Mouse (Mus musculus) thymus, adult 2 months (tissue): ENCODE measurements around the gene Synpo2. TPM values are rescaled to one million over a fixed set of nuclear protein-coding genes. Genes with fewer than 3 reads are reported as not detected.

ENCODE experiments used
- DNase-seq: peaks from one replicate; pipeline ENCODE4 v3.0.0; 2021
- H3K27ac ChIP-seq: fragments of 200-500 bp; 2 replicates; pipeline ENCODE4 v1.5.1; 2012; ENCODE audit warnings: low read length, control low read depth; ENCODE audit not compliant: control insufficient read depth, insufficient read depth
- H3K27me3 ChIP-seq: fragments of 200-500 bp; 2 replicates; pipeline ENCODE4 v1.6.1; 2012; ENCODE audit warnings: mild to moderate bottlenecking, low read length, moderate library complexity, mixed read lengths; ENCODE audit not compliant: control insufficient read depth, insufficient read depth
- H3K36me3 ChIP-seq: fragments of 200-500 bp; 2 replicates; pipeline ENCODE4 v1.6.1; 2012; ENCODE audit warnings: mild to moderate bottlenecking, low read length, moderate library complexity; ENCODE audit not compliant: control insufficient read depth, insufficient read depth
- H3K4me1 ChIP-seq: fragments of 200-500 bp; replicated peaks from 2 replicates; pipeline ENCODE4 v1.6.1; 2012; ENCODE audit warnings: low read length; ENCODE audit not compliant: control insufficient read depth, insufficient read depth
- H3K4me3 ChIP-seq: fragments of 200-500 bp; 2 replicates; pipeline ENCODE4 v1.5.1; 2012; ENCODE audit warnings: mild to moderate bottlenecking, low read length, control low read depth, moderate library complexity; ENCODE audit not compliant: control insufficient read depth, insufficient read depth
- CTCF ChIP-seq: fragments of 200-500 bp; IDR thresholded peaks from 2 replicates; pipeline ENCODE4 v1.5.1; 2012; ENCODE audit warnings: mild to moderate bottlenecking, control low read depth, low read length, moderate library complexity, borderline replicate concordance; ENCODE audit not compliant: control insufficient read depth, poor library complexity, insufficient read depth; ENCODE audit errors: extremely low read depth
- POLR2A ChIP-seq: fragments of 200-500 bp; IDR thresholded peaks from 2 replicates; pipeline ENCODE4 v1.6.1; 2012; ENCODE audit warnings: mild to moderate bottlenecking, low read length, control low read depth, moderate library complexity; ENCODE audit not compliant: control insufficient read depth, poor library complexity, insufficient read depth; ENCODE audit errors: extremely low read depth
- WGBS: fragments of 180-500 bp; shearing (Covaris S2); methylation state at CpG from one replicate; pipeline ENCODE4 v1.1.7; 2018; 5-methylcytosine and 5-hydroxymethylcytosine counted together
- polyA plus RNA-seq: library from polyadenylated mRNA; depleted of rRNA; stranded (reverse); fragments of >200 nt; gene quantifications from 2 replicates; pipeline ENCODE4 v1.2.3, GENCODE M21; 2012

Synpo2 gene
- polyA plus RNA-seq, 1 experiment = 8.7 TPM

- TF ChIP-seq CTCF = no peak
- no peak for TF ChIP-seq POLR2A
Observed at GRCm38 (mm10) chr3:123123817-123124216, 112.1 kb downstream of the Synpo2 start.

GRCm38 (mm10) chr3:123122151-123123030 lies 113.6 kb downstream of the Synpo2 start:
- 94% methylated on average over 21 of the region's 21 CpGs for WGBS
- no peaks in the 10 kb centered on the region for H3K4me1 ChIP-seq
- H3K27me3 ChIP-seq = no peaks in the 10 kb centered on the region
- H3K27ac ChIP-seq = no peak overlapping the region
- no peak for DNase-seq
- H3K4me3 ChIP-seq = no peak overlapping the region
- no peaks in the 10 kb centered on the region for H3K36me3 ChIP-seq
- TF ChIP-seq POLR2A (no peak), CTCF (no peak)

More at GRCm38 (mm10) chr3:123123817-123124216, 112.1 kb downstream of the Synpo2 start:
- no peak overlapping the region for H3K27ac ChIP-seq
- H3K4me3 ChIP-seq = no peak overlapping the region
- DNase-seq = no peak
- 94% methylated on average over 8 of the region's 8 CpGs for WGBS
- H3K36me3 ChIP-seq = no peaks in the 10 kb centered on the region
- no peaks in the 10 kb centered on the region for H3K4me1 ChIP-seq
- H3K27me3 ChIP-seq = no peaks in the 10 kb centered on the region

- Histone ChIP-seq H3K4me1 (peaks cover 8% of the 10 kb centered on the region), H3K4me3 (no peak overlapping the region), H3K27me3 (no peaks in the 10 kb centered on the region), H3K36me3 (no peaks in the 10 kb centered on the region), H3K27ac (no peak overlapping the region)
- DNase-seq = no peak
- 11% methylated on average over 16 of the region's 16 CpGs for WGBS
- TF ChIP-seq CTCF = no peak
- TF ChIP-seq POLR2A = no peak
Observed at GRCm38 (mm10) chr3:123116903-123117302, 119.0 kb downstream of the Synpo2 start.

- no peak overlapping the region for H3K4me3 ChIP-seq
- no peak overlapping the region for H3K27ac ChIP-seq
- no peak for TF ChIP-seq POLR2A
- TF ChIP-seq CTCF = no peak
- WGBS = 16% methylated on average over 15 of the region's 15 CpGs
- no peaks in the 10 kb centered on the region for H3K27me3 ChIP-seq
- H3K4me1 ChIP-seq = peaks cover 8% of the 10 kb centered on the region
- no peak for DNase-seq
- no peaks in the 10 kb centered on the region for H3K36me3 ChIP-seq
Observed at GRCm38 (mm10) chr3:123115770-123116527, 120.0 kb downstream of the Synpo2 start.

- no peak for DNase-seq
- Histone ChIP-seq H3K4me1 (peaks cover 8% of the 10 kb centered on the region), H3K4me3 (no peak overlapping the region), H3K27ac (no peak overlapping the region), H3K27me3 (no peaks in the 10 kb centered on the region), H3K36me3 (no peaks in the 10 kb centered on the region)
- TF ChIP-seq POLR2A (no peak), CTCF (no peak)
- WGBS = 95% methylated on average over 21 of the region's 21 CpGs
Observed at GRCm38 (mm10) chr3:123114001-123114635, 121.8 kb downstream of the Synpo2 start.

GRCm38 (mm10) chr3:123112781-123113180 lies 123.2 kb downstream of the Synpo2 start:
- Histone ChIP-seq H3K4me1 (peaks cover 8% of the 10 kb centered on the region), H3K36me3 (no peaks in the 10 kb centered on the region), H3K27me3 (no peaks in the 10 kb centered on the region), H3K27ac (no peak overlapping the region), H3K4me3 (no peak overlapping the region)
- WGBS = 97% methylated on average over 11 of the region's 11 CpGs
- no peak for DNase-seq
- TF ChIP-seq POLR2A (no peak), CTCF (no peak)
